Mouse (Mus musculus) midbrain, postnatal 0 days (tissue): Measurements from ENCODE around the gene Tnn. TPM values are rescaled to one million over a fixed set of nuclear protein-coding genes. Genes with fewer than 3 reads are reported as not detected.

Experiments used
- ATAC-seq: fragments of 200-750 bp; cut with Nextera tagmentation; 2 replicates; pipeline ENCODE4 v1.8.0; 2017; ENCODE audit warnings: moderate number of reproducible peaks, mild to moderate bottlenecking, moderate TSS enrichment, moderate library complexity; ENCODE audit not compliant: low FRiP score
- DNase-seq: peaks from one replicate; pipeline ENCODE4 v3.0.0-alpha.2; 2015; ENCODE audit warnings: low spot score
- H3K27ac ChIP-seq: fragments of 300-500 bp; sonication (generic); 2 replicates; pipeline ENCODE4 v1.5.1; 2014; ENCODE audit warnings: low read depth, mild to moderate bottlenecking, low read length, mixed read lengths
- H3K27me3 ChIP-seq: fragments of 300-500 bp; sonication (generic); 2 replicates; pipeline ENCODE4 v1.6.1; 2014; ENCODE audit warnings: low read length, control low read depth, mixed read lengths; ENCODE audit not compliant: insufficient read depth
- H3K36me3 ChIP-seq: fragments of 300-500 bp; sonication (generic); 2 replicates; pipeline ENCODE4 v1.6.1; 2014; ENCODE audit warnings: low read length, control low read depth, mixed read lengths; ENCODE audit not compliant: insufficient read depth
- H3K4me1 ChIP-seq: fragments of 300-500 bp; sonication (generic); 2 replicates; pipeline ENCODE4 v1.6.1; 2014; ENCODE audit warnings: mild to moderate bottlenecking, control low read depth, antibody characterized with exemption, low read length, mixed read lengths; ENCODE audit not compliant: insufficient read depth
- H3K4me2 ChIP-seq: fragments of 300-500 bp; sonication (generic); 2 replicates; pipeline ENCODE4 v1.6.1; 2014; ENCODE audit warnings: low read depth, mild to moderate bottlenecking, low read length, mixed read lengths; ENCODE audit not compliant: poor library complexity, severe bottlenecking
- H3K4me3 ChIP-seq: fragments of 300-500 bp; sonication (generic); 2 replicates; pipeline ENCODE4 v1.5.1; 2014; ENCODE audit warnings: low read depth, mild to moderate bottlenecking, low read length, moderate library complexity
- H3K9ac ChIP-seq: fragments of 300-500 bp; sonication (generic); replicated peaks from 2 replicates; pipeline ENCODE4 v1.6.1; 2014; ENCODE audit warnings: mild to moderate bottlenecking, low read length, moderate library complexity, mixed read lengths; ENCODE audit not compliant: poor library complexity, severe bottlenecking
- H3K9me3 ChIP-seq: fragments of 300-500 bp; sonication (generic); 2 replicates; pipeline ENCODE4 v1.6.1; 2016; ENCODE audit warnings: low read length, control low read depth
- CTCF ChIP-seq: IDR thresholded peaks from 2 replicates; pipeline ENCODE4 v1.5.1; 2016; ENCODE audit warnings: antibody characterized with exemption, mild to moderate bottlenecking
- WGBS: fragments of 180-500 bp; shearing (Covaris S2); extraction: QIAGEN DNeasy Blood & Tissue Kit; methylation state at CpG from one replicate; pipeline ENCODE4 v1.1.7; 2014; 5-methylcytosine and 5-hydroxymethylcytosine counted together
- polyA plus RNA-seq: library from polyadenylated mRNA; unstranded; fragments of >200 nt; fragmentation: Nextera tagmentation; extraction: Ambion mirVana; gene quantifications from 2 replicates; pipeline ENCODE4 v1.2.1, GENCODE M21; 2015
- total RNA-seq: library from RNA; depleted of rRNA; stranded (reverse); fragments of >200 nt; gene quantifications from 2 replicates; pipeline ENCODE4 v1.2.3, GENCODE M21; 2014; rRNA removed

Gene Tnn
- total and polyA plus RNA-seq, 2 experiments from 2014 or later = 0.11 TPM; not detected in 1

DNA sequence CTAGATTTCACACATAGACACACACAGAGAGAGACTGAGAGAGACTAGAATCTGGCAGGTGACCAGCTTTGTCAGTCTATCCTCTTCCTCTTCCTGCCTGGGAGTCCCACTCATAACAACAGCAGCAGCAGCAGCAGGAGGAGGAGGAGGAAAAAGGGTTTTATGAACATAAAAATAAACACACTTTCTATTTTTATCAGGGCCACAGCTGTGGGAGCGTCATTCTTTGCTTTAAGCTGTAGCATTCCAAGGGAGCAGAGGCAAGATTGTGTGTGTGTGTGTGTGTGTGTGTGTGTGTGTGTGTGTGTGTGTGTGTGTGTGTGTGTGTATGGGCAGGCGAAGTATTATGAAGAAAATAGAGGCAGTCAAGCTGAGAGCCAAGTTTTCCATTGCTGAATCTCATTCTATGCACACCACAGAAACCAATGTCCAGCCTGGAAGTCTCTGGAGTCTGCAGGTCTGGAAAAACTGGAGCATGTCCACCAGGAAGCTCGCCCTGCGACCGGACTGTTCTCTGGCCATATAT, 116.3 kb downstream of the Tnn start:
- no peaks in the 10 kb centered on the region for H3K27me3 ChIP-seq
- no peaks in the 10 kb centered on the region for H3K4me1 ChIP-seq
- 83% methylated on average over 5 of the region's 5 CpGs for WGBS
- TF ChIP-seq CTCF = no peak
- DNase-seq (no peak), ATAC-seq (no peak)
- H3K4me3 ChIP-seq = no peak overlapping the region
- no peaks in the 10 kb centered on the region for H3K9me3 ChIP-seq
- H3K27ac ChIP-seq = no peak overlapping the region
- no peaks in the 10 kb centered on the region for H3K36me3 ChIP-seq
- no peak overlapping the region for H3K9ac ChIP-seq
- no peak overlapping the region for H3K4me2 ChIP-seq

DNA sequence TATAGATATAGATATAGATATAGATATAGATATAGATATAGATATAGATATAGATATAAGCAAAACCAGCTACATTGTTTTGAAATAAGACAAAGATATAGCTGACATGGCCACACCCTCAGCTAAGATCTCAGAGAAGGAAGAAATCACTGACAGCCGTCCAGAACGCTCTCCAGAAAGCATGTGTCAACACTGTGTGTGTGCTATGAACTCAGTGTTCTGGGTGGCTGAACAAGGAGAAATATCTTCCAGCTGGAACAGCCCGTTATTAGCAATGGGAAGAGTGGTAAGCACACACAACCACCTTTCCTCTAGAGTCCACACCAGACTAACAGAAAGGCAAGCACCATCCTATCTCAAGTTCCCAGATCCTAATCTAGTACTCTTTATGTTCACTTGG, 117.8 kb downstream of the Tnn start:
- ATAC-seq = no peak
- H3K9me3 ChIP-seq = no peaks in the 10 kb centered on the region
- H3K27ac ChIP-seq = no peak overlapping the region
- TF ChIP-seq CTCF = no peak
- no peak overlapping the region for H3K9ac ChIP-seq
- no peaks in the 10 kb centered on the region for H3K27me3 ChIP-seq
- no peak for DNase-seq
- H3K4me2 ChIP-seq = no peak overlapping the region
- H3K36me3 ChIP-seq = no peaks in the 10 kb centered on the region
- no peaks in the 10 kb centered on the region for H3K4me1 ChIP-seq
- H3K4me3 ChIP-seq = no peak overlapping the region
- WGBS = 87% methylated on average over 3 of the region's 3 CpGs

Other genes with a start within 250 kb of the Tnn start
- 1.6 and 1.9 TPM in 2 replicates for gene 4930523C07Rik, start 109.2 kb downstream of the Tnn start, total RNA-seq
- 2.0 and 2.5 TPM in 2 replicates for gene 4930523C07Rik, start 109.2 kb downstream of the Tnn start, polyA plus RNA-seq
- gene Mrps14, start 41.6 kb upstream of the Tnn start, total RNA-seq = 10.6 and 17.7 TPM in 2 replicates
- 110 and 111 TPM in 2 replicates for gene Mrps14, start 41.6 kb upstream of the Tnn start, polyA plus RNA-seq
- 126 and 134 TPM in 2 replicates for gene Cacybp, start 59.3 kb upstream of the Tnn start, total RNA-seq
- gene Cacybp, start 59.3 kb upstream of the Tnn start, polyA plus RNA-seq = 320 and 328 TPM in 2 replicates